Comparison of ENCODE assay signal across 8 mouse cellular contexts in the genomic region with DNA sequence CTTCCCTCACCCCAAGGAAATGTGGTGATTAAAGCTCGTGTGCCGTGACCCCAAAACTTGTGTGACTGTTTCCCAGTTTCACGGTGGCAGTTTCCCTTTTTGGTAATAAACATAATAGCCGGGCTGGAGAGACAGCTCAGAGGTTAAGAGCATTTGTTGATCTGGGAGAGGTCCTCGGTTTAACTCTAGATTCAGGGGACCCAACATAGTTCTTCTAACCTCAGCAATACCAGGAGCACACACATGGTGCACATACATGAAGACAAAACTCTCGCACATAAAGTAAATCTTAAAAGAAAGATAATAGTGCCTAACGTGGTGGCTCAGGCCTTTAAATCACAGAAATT. TPM values are rescaled to one million over a fixed set of nuclear protein-coding genes. Genes with fewer than 3 reads are reported as not detected.
DNase-seq lines count a peak whose midpoint lies in the region; ATAC-seq lines count a peak whose summit lies in the region.

No protein-coding gene starts in this region.

- DNase-seq in lung, postnatal 4 days = no peak
- DNase-seq in gastrocnemius, adult 8-10 months (ENCODE audit: low spot score in 2 of 2) = no peak
- DNase-seq in spleen, adult 12 weeks (ENCODE audit: low spot score) = no peak

- peaks cover 17% of the 10 kb centered on the region for H3K36me3 ChIP-seq in lung, embryonic 15.5 days
- H3K36me3 ChIP-seq in embryonic facial prominence, embryonic 15.5 days = peaks cover 25% of the 10 kb centered on the region
- H3K36me3 ChIP-seq in intestine, embryonic 16.5 days (ENCODE audit: control insufficient read depth, insufficient read depth, low read length) = no peaks in the 10 kb centered on the region
- H3K36me3 ChIP-seq in neural tube, embryonic 14.5 days (ENCODE audit: control insufficient read depth, insufficient read depth, low read length) = peaks cover 12% of the 10 kb centered on the region

- peak overlapping the region; percentile 51 for H3K9ac ChIP-seq in lung, embryonic 15.5 days
- H3K9ac ChIP-seq in embryonic facial prominence, embryonic 15.5 days = no peak overlapping the region
- peak overlapping the region; percentile 69 for H3K9ac ChIP-seq in intestine, embryonic 16.5 days (ENCODE audit: low read depth, low read length)
- H3K9ac ChIP-seq in neural tube, embryonic 14.5 days (replicated peaks; ENCODE audit: low read depth, low read length) = peak overlapping the region; percentile 84

- H3K27me3 ChIP-seq in lung, embryonic 15.5 days = no peaks in the 10 kb centered on the region
- no peaks in the 10 kb centered on the region for H3K27me3 ChIP-seq in embryonic facial prominence, embryonic 15.5 days
- H3K27me3 ChIP-seq in intestine, embryonic 16.5 days (replicated peaks; ENCODE audit: control insufficient read depth, insufficient read depth, low read length) = no peaks in the 10 kb centered on the region
- H3K27me3 ChIP-seq in neural tube, embryonic 14.5 days (ENCODE audit: control insufficient read depth, insufficient read depth, low read length) = no peaks in the 10 kb centered on the region

- H3K4me1 ChIP-seq in lung, embryonic 15.5 days = peaks cover 3% of the 10 kb centered on the region
- H3K4me1 ChIP-seq in embryonic facial prominence, embryonic 15.5 days = peaks cover 3% of the 10 kb centered on the region
- H3K4me1 ChIP-seq in intestine, embryonic 16.5 days (ENCODE audit: control insufficient read depth, insufficient read depth, low read length) = peaks cover 2% of the 10 kb centered on the region; the same call in 1 of the 2 replicates
- peaks cover 4% of the 10 kb centered on the region; the same call in 1 of the 2 replicates for H3K4me1 ChIP-seq in neural tube, embryonic 14.5 days (ENCODE audit: control insufficient read depth, insufficient read depth, low read length)

- H3K4me3 ChIP-seq in lung, embryonic 15.5 days = peak overlapping the region; percentile 87
- peak overlapping the region; percentile 81 for H3K4me3 ChIP-seq in embryonic facial prominence, embryonic 15.5 days (replicated peaks)
- peak overlapping the region; percentile 77 for H3K4me3 ChIP-seq in intestine, embryonic 16.5 days (ENCODE audit: low read length)
- peak overlapping the region; percentile 72 for H3K4me3 ChIP-seq in neural tube, embryonic 14.5 days (ENCODE audit: low read depth, low read length)

- H3K9me3 ChIP-seq in lung, embryonic 15.5 days = no peaks in the 10 kb centered on the region
- H3K9me3 ChIP-seq in embryonic facial prominence, embryonic 15.5 days (replicated peaks) = no peaks in the 10 kb centered on the region
- H3K9me3 ChIP-seq in intestine, embryonic 16.5 days (ENCODE audit: control insufficient read depth, low read length) = no peaks in the 10 kb centered on the region
- H3K9me3 ChIP-seq in neural tube, embryonic 14.5 days (ENCODE audit: control insufficient read depth, low read length) = no peaks in the 10 kb centered on the region

- peak overlapping the region; percentile 38; the same call in 1 of the 2 replicates for H3K27ac ChIP-seq in lung, embryonic 15.5 days
- H3K27ac ChIP-seq in embryonic facial prominence, embryonic 15.5 days (replicated peaks) = peak overlapping the region; percentile 55; the same call in 1 of the 2 replicates
- peak overlapping the region; percentile 78 for H3K27ac ChIP-seq in intestine, embryonic 16.5 days (ENCODE audit: low read length)
- peak overlapping the region; percentile 50; the same call in 1 of the 2 replicates for H3K27ac ChIP-seq in neural tube, embryonic 14.5 days (ENCODE audit: low read depth, low read length)

- WGBS in lung, embryonic 15.5 days = 16% methylated on average over 7 of the region's 7 CpGs
- 22% methylated on average over 7 of the region's 7 CpGs for WGBS in embryonic facial prominence, embryonic 15.5 days
- WGBS in intestine, embryonic 16.5 days = 21% methylated on average over 7 of the region's 7 CpGs
- WGBS in neural tube, embryonic 14.5 days = 24% methylated on average over 7 of the region's 7 CpGs

- peak; percentile 37; the same call in 1 of the 2 replicates for ATAC-seq in lung, embryonic 15.5 days (ENCODE audit: borderline replicate concordance, extremely low read depth, low FRiP score, low TSS enrichment)
- no peak for ATAC-seq in embryonic facial prominence, embryonic 15.5 days (ENCODE audit: insufficient number of reproducible peaks, low FRiP score, low TSS enrichment, low read depth)
- ATAC-seq in intestine, embryonic 16.5 days = peak; percentile 51; the same call in 1 of the 2 replicates
- ATAC-seq in neural tube, embryonic 14.5 days (ENCODE audit: low read depth) = peak; percentile 49
- no peak for ATAC-seq in cerebellum, adult (ENCODE audit: insufficient number of reproducible peaks, low FRiP score, low TSS enrichment)

- peak overlapping the region; percentile 68 for H3K4me2 ChIP-seq in lung, embryonic 15.5 days
- H3K4me2 ChIP-seq in embryonic facial prominence, embryonic 15.5 days (replicated peaks) = peak overlapping the region; percentile 66
- H3K4me2 ChIP-seq in intestine, embryonic 16.5 days (ENCODE audit: low read depth, low read length) = peak overlapping the region; percentile 79
- peak overlapping the region; percentile 78 for H3K4me2 ChIP-seq in neural tube, embryonic 14.5 days (ENCODE audit: low read depth, low read length)

RNA-seq across cellular contexts. Expression of a gene that starts 0.4 kb away (rescaled TPM):
- 263 and 281 TPM in 2 replicates for polyA plus RNA-seq in lung, embryonic 15.5 days (2015; fragmentation: Nextera tagmentation; extraction: Ambion mirVana)
- 313 and 333 TPM in 2 replicates for polyA plus RNA-seq in embryonic facial prominence, embryonic 15.5 days (2015; fragmentation: Nextera tagmentation; extraction: Ambion mirVana)
- polyA plus RNA-seq in intestine, embryonic 16.5 days (2015; fragmentation: Nextera tagmentation; extraction: Ambion mirVana) = 322 and 330 TPM in 2 replicates
- polyA plus RNA-seq in neural tube, embryonic 14.5 days (2014; fragmentation: Nextera tagmentation; extraction: Ambion mirVana) = 485 and 586 TPM in 2 replicates
- 100 to 1,000 TPM; 230 to 275 (median 261) TPM for total RNA-seq in gastrocnemius, adult 8-10 months (2022)

RNA-seq across cellular contexts. Expression of a gene that starts 31.7 kb away (rescaled TPM):
- polyA plus RNA-seq in lung, embryonic 15.5 days (2015; fragmentation: Nextera tagmentation; extraction: Ambion mirVana) = 43.7 and 44.5 TPM in 2 replicates
- polyA plus RNA-seq in embryonic facial prominence, embryonic 15.5 days (2015; fragmentation: Nextera tagmentation; extraction: Ambion mirVana) = 56.0 and 56.1 TPM in 2 replicates
- polyA plus RNA-seq in intestine, embryonic 16.5 days (2015; fragmentation: Nextera tagmentation; extraction: Ambion mirVana) = 35.7 and 36.2 TPM in 2 replicates
- 81.8 and 94.2 TPM in 2 replicates for polyA plus RNA-seq in neural tube, embryonic 14.5 days (2014; fragmentation: Nextera tagmentation; extraction: Ambion mirVana)
- 10 to 100 TPM; 20.2 to 33.9 (median 25.3) TPM for total RNA-seq in gastrocnemius, adult 8-10 months (2022)

RNA-seq across cellular contexts. Expression of a gene that starts 34.2 kb away (rescaled TPM):
- polyA plus RNA-seq in lung, embryonic 15.5 days (2015; fragmentation: Nextera tagmentation; extraction: Ambion mirVana) = 64.2 and 73.1 TPM in 2 replicates
- 42.5 and 47.1 TPM in 2 replicates for polyA plus RNA-seq in embryonic facial prominence, embryonic 15.5 days (2015; fragmentation: Nextera tagmentation; extraction: Ambion mirVana)
- polyA plus RNA-seq in intestine, embryonic 16.5 days (2015; fragmentation: Nextera tagmentation; extraction: Ambion mirVana) = 18.9 and 19.7 TPM in 2 replicates
- polyA plus RNA-seq in neural tube, embryonic 14.5 days (2014; fragmentation: Nextera tagmentation; extraction: Ambion mirVana) = 111 and 144 TPM in 2 replicates
- total RNA-seq in gastrocnemius, adult 8-10 months (2022) = 10 to 100 TPM; 49.5 to 63.7 (median 57.9) TPM

Comparison
In these comparisons a context has a peak if more than half of its experiments do, and no peak if none do; other contexts are left out.
1. ATAC-seq: peak in lung, embryonic 15.5 days (single experiment), intestine, embryonic 16.5 days (single experiment) and neural tube, embryonic 14.5 days (single experiment); none in embryonic facial prominence, embryonic 15.5 days (single experiment) and cerebellum, adult (single experiment).
2. Peak in every context shown above with its lines, with median percentiles within 50 percentile points of each other: H3K27ac ChIP-seq, H3K4me2 ChIP-seq and H3K4me3 ChIP-seq.